Mouse (Mus musculus): Measurements from ENCODE around the gene Ppfibp2.
A peak's percentile ranks its signal among the peaks of the same experiment; 100 is the strongest.

The Ppfibp2 gene

GRCm38 (mm10) chr7:107707650-107708049 lies 112.6 kb downstream of the Ppfibp2 start:
- no peak for DNase-seq

- DNase-seq = peak; percentile 85
Measured at GRCm38 (mm10) chr7:107708491-107709112, 113.6 kb downstream of the Ppfibp2 start.

- no peak for DNase-seq
Measured at GRCm38 (mm10) chr7:107712743-107713142, 117.7 kb downstream of the Ppfibp2 start.

- no peak for DNase-seq
Measured at GRCm38 (mm10) chr7:107714067-107714466, 119.1 kb downstream of the Ppfibp2 start.

DNA sequence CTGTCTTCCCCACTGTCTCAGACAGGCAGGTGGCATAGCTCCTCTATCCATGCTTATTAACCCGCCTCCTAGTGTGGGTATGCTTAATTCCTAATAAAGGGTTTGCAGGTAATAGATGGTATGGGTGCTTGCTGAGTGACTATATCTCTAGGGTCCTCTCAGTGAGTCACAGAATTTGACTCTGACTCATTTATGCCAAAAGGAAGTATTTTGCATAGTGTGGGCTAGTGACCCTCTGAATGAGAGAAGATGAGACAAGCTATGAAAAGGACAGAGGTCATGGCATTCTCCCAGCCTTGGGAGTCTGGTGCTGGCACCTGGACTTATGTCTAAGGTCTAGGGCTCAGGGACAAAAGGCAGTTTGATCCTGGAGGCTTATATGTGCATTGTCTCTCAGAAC lies 125.8 kb downstream of the Ppfibp2 start:
- DNase-seq = no peak

- DNase-seq = no peak
Measured at GRCm38 (mm10) chr7:107722536-107722935, 127.5 kb downstream of the Ppfibp2 start.

GRCm38 (mm10) chr7:107727538-107727937 lies 132.5 kb downstream of the Ppfibp2 start:
- DNase-seq = no peak

GRCm38 (mm10) chr7:107730587-107730986 lies 135.6 kb downstream of the Ppfibp2 start:
- no peak for DNase-seq

- DNase-seq = no peak
Measured at GRCm38 (mm10) chr7:107733162-107733561, 138.2 kb downstream of the Ppfibp2 start.

- peak; percentile 58 for DNase-seq
Measured at GRCm38 (mm10) chr7:107738726-107739125, 143.7 kb downstream of the Ppfibp2 start.

GRCm38 (mm10) chr7:107742963-107743465 lies 148.0 kb downstream of the Ppfibp2 start:
- no peak for DNase-seq

DNA sequence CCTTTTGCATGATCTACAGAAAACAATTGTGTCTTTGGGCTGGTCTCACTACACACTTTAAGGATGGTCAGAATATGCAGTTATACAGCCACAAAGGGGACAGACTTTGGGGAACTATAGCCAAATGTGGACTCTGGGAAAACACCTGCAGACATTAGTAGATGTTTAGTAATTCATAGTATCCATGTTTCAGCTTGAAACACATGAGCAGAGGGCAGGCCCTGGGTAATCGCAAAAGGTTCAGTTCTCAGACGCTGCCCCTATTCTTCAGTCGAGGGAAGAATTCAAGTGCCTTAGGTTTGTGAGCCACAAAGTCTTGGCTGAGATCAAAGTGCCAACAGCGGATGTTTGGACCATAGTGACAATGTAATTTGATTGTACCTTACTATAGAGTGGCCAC lies 149.4 kb downstream of the Ppfibp2 start:
- no peak for DNase-seq

GRCm38 (mm10) chr7:107745111-107745510 lies 150.1 kb downstream of the Ppfibp2 start:
- no peak for DNase-seq

DNA sequence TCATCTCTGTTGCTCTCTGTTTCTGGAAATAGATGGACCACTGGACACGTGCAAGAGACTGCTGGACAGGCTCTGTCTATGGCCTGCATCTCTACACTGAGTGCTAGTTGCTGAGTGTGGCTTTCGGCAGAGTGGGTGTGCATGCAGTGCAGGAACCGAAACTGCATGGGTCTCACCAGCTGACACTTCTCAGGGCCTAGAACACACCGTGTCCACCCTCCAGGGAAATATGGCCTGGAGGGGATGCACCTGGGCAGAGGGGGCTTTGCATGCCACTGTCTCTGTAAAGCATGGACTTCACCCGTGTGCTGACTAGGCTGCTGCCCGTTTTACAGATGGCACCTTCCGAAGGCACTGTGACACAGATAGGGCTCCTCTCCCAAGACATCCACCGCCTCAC lies 151.0 kb downstream of the Ppfibp2 start:
- DNase-seq = no peak

- DNase-seq = no peak
Measured at GRCm38 (mm10) chr7:107747476-107747875, 152.5 kb downstream of the Ppfibp2 start.

GRCm38 (mm10) chr7:107747954-107748353 lies 152.9 kb downstream of the Ppfibp2 start:
- DNase-seq = peak; percentile 74

GRCm38 (mm10) chr7:107749270-107749669 lies 154.3 kb downstream of the Ppfibp2 start:
- peak; percentile 75 for DNase-seq

DNA sequence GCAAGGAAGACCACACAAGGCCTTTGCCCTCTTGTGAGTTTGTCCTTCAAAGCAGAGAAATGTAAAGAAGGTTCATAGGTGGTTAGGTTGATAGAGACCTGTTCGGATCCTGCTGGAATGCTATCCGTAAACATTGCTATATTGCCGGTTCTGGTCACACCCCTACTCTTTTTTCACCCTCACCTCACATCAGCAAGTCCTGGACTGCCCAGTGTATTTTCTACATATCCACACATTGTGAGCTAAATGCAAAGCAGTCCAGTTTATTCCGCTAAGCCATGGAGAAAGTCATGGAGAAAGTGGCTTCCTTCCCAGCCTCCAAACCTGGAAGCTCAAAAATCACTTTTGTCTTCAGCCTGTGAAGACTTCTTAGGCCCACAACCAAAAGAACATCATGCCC lies 154.7 kb downstream of the Ppfibp2 start:
- no peak for DNase-seq

DNA sequence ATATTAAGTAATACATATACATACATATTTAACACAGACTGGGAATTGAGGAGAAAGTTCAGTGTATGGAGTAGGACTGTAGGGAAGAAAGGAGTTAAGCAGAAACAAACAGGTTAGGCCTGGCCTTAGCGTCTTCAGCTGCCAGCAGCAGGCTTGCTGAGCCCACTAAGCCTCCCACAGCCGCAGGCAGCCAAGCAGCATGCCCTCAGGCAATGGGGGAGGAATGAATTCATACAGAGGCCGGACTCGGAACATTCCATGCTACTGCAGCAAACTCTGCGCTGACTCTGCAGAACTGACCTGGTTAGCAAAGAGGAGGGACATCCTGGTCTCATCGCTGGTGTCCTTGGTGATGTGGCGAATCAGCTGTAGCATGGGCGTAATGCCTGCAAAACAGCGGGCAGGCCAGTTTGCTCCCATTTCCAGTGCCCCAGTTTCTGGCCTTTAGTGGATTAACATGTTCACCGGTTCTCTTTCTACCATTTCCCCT lies 157.1 kb downstream of the Ppfibp2 start:
- no peak for DNase-seq

- DNase-seq = no peak
Measured at GRCm38 (mm10) chr7:107755905-107756304, 160.9 kb downstream of the Ppfibp2 start.

GRCm38 (mm10) chr7:107756748-107757147 lies 161.7 kb downstream of the Ppfibp2 start:
- no peak for DNase-seq

- DNase-seq = peak; percentile 73
Measured at GRCm38 (mm10) chr7:107757308-107758151, 162.5 kb downstream of the Ppfibp2 start, which contains the start of gene Cyb5r2. Cyb5r2 (minus strand) TSS chr7:107758032.

DNA sequence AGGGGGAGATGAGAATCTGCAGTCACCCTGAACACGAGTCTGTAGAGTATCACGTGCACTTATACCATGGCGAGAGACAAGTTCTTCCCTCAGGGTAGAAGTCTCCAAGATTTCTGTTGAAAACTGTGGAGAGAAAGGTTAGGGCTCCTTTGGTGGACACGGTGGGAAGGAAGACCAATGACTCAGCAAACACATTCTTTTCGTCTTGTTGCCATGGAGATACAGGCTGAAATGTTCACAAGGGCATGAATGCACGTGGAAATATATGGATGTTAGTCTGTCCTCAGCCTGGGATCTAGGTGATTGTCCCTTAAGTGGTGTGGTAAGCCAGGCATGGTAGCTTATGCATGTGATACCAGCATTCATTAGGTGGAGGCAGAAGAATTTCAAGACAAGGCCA lies 175.8 kb downstream of the Ppfibp2 start:
- no peak for DNase-seq

- DNase-seq = no peak
Measured at GRCm38 (mm10) chr7:107778216-107778615, 183.2 kb downstream of the Ppfibp2 start.

Data from embryo, embryonic 11 days (tissue).